Mouse (Mus musculus): Measurements from ENCODE around the gene P2ry6.
A peak's percentile ranks its signal among the peaks of the same experiment; 100 is the strongest.

Gene P2ry6

GRCm38 (mm10) chr7:100984452-100985395 is 10.3 kb upstream of the P2ry6 start:
- DNase-seq: peak; percentile 36

DNA sequence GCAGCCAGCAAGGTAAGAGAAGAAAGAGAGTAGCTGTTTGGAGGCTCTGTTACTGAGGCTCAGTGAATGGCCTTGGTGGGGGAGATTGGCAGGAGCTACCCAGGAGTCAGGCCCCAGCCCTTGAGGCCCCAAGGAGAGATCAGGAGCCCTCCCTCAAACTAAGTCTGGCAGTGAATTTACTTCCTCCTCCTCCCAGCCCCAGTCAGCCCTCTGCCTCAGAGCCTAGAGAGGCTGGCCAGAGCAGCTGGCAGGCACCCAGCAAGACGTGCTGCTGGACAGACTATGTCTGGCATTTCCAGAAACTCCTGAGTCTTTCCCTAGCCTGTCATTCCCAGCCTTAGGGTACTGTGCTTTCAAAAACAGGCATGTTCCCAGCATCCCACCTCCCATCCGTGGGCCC is 4.7 kb upstream of the P2ry6 start:
- peak; percentile 30 for DNase-seq

GRCm38 (mm10) chr7:100978171-100978570 is 3.7 kb upstream of the P2ry6 start:
- no peak for DNase-seq

GRCm38 (mm10) chr7:100972875-100973274 is 1.6 kb downstream of the P2ry6 start:
- DNase-seq: no peak

DNA sequence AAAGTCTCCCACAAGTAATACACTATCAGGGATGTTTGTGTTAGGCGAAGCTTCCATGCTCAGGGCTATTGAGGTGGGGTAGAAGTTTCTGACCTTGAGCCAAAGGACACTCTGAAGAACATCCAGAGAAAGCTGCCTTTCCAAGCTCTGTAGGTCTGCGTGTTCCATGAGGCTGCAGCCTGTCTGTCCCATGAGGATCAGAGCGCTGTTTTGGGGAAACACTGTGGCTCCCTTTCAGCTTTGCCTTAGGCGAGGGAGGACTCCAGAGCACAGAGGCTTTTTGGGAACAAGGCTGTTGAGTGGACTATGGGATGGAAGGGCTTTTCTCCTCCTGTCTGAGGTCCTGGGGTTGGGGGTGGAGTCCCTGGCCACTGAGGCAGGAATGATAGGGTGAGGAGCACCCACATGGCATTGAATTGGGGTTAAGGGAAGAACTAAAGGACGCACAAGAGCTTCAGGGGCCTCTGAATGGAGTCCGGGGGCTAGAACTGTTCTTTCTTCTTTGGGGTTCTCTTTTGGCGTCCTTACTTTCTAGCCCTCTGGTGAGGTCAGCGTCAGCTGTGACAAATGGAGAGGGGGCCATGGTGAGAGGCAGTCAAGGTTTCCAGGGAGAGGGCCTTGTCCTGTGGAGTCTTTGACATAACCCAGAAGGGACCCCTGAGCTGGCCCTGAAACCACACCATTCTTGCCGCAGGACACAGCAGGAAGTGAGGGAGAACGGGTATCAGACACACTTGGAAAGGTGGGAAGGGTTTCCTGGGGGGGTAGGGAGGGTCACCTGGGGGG is 5.4 kb downstream of the P2ry6 start:
- DNase-seq: no peak

GRCm38 (mm10) chr7:100968376-100968775 is 6.1 kb downstream of the P2ry6 start:
- DNase-seq: no peak

- DNase-seq: peak; percentile 23
Measured at GRCm38 (mm10) chr7:100967850-100968249, 6.6 kb downstream of the P2ry6 start.

GRCm38 (mm10) chr7:100966014-100966413 is 8.4 kb downstream of the P2ry6 start:
- DNase-seq: no peak

DNA sequence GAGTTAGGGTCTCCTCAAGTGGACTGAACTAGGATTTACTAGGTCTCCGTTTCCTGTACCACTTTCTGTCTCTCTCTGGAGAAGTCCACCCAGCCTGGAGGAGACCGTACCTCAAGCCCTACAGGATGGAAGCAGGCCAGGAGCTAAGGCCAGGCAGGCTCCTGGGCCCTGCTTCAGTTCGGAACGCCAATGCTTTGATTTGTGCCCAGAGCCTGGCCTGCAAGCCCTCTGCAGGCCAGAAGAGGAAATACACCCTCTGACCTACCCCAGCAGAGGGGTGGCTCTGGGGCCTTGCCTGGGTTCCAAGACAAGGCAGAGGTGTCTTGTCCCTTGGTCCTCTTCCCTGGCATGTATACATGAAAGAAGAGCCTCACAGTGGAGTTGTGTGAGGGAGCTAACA is 9.4 kb downstream of the P2ry6 start:
- no peak for DNase-seq

DNA sequence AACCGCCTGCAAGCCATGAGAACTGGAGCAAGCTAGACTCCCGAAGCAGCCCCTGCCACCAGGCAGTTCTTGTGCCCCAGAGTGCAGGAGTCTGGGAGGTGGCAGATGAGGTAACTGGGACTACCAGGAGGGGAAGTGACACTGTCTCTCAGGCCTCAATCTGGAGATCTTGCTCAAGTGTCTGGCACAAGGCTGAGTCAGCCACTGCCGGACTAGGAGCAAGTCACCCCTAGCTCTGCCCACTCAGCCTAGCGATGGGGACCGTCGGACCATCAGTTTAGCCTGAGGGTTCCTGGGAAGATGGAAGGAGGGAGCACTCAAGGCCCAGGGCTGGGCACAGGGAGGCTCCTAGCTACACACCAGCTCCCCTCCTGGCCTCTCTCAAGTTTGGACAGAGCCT is 10.2 kb downstream of the P2ry6 start:
- no peak for DNase-seq

DNA sequence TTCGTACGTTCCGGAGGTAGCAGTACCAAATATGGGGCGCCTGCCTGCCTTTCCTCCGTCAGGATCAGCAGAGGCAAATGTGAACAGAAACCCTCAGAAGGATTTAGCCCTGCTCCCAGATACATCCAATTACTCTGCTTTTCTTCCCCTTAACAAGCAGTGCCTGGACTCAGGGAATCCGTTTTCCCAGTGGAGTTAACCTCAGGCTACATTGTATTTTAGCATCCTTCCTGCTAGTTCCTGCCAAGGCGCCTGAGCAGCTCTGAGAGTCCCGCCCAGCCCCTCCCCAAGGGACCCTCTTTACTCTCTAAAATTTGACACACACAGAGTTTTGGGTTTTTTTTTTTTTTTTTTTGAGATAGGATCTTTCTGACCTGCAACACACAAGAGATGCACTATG is 11.1 kb downstream of the P2ry6 start:
- DNase-seq: no peak

DNA sequence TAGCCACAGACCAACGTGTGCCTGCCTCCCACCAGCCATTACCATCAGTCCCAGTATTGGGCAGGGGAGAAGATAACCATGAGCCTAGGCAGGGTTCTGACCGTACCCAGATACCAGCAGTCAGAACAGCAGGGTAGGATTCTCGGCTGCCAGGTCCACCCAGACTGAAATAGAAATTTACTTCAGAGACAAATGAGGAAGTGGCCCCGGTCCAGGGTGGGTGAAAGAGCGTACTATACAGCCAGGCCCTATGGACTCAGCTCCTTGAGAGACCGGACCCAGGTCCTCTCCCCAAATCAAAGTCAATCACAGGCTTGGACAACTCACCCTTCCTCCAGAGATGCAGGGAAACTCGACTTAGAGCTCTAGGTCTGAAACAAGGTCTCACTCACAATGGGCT is 13.3 kb downstream of the P2ry6 start:
- DNase-seq: no peak

GRCm38 (mm10) chr7:100960462-100960861 is 14.0 kb downstream of the P2ry6 start:
- no peak for DNase-seq

- no peak for DNase-seq
Measured at GRCm38 (mm10) chr7:100958426-100958825, 16.0 kb downstream of the P2ry6 start.

- DNase-seq: no peak
Measured at GRCm38 (mm10) chr7:100952686-100953085, 21.8 kb downstream of the P2ry6 start.

DNA sequence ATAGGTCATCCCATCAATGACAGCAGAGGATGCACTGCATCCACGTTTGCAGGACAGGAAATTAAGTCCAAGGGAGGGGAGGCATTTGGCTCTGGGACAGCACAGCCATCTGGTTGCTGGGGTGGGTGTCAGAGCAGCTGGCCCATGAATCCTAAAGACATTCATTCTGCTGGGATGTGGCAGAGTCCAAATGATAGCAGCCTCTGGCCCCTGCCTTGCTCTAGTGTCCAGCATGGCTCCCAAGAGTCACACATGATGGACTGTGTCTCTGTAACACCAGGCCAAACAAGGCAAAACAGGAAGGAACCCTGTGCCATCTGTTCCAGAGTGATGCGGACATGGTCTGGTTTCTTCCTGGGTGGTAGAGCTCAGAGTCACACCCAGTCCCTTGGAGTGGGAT is 22.5 kb downstream of the P2ry6 start:
- no peak for DNase-seq

GRCm38 (mm10) chr7:100950481-100951010 is 23.9 kb downstream of the P2ry6 start:
- DNase-seq: no peak

GRCm38 (mm10) chr7:100950031-100950430 is 24.4 kb downstream of the P2ry6 start:
- DNase-seq: no peak

DNA sequence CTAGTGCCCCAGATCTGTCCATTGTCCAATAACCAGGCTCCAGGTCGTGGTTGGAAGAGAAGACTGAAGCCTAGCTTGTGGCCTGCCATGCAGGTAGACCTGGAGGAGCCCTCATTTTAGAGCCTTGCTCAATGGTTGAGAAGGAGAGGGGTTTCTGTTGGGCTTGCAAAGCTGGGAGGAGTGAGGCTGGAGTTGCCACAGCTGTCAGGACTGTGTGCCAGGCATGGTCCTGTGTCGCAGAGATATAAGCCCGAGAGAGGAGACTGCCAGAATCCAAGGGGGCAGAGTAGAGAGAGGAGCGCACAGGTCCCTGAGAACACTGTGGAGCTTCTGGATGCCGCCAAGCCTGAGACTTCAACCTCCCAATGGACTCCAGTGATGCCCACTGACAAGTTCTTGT is 29.7 kb downstream of the P2ry6 start:
- DNase-seq: no peak

DNA sequence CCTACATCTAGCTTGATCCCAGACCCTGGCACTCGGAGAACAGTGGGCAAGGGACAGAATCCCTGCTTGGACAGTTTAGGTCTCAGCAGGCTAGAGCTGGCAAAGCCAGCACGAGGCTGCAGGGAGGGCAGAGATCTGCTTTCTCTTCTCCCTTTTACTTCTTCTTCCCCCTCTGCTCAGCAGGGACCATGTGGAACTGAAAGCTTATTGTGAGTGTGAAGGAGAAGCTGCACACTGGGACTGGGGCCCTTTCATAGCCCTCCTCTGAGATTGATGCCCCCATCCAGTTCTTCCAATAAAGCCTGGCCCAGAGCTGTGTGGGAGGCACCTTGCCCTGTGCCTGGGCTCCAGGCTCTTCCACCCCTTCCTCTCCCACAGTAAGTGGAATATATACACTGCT is 30.1 kb downstream of the P2ry6 start:
- no peak for DNase-seq

GRCm38 (mm10) chr7:100942789-100943615 is 31.4 kb downstream of the P2ry6 start:
- no peak for DNase-seq

DNA sequence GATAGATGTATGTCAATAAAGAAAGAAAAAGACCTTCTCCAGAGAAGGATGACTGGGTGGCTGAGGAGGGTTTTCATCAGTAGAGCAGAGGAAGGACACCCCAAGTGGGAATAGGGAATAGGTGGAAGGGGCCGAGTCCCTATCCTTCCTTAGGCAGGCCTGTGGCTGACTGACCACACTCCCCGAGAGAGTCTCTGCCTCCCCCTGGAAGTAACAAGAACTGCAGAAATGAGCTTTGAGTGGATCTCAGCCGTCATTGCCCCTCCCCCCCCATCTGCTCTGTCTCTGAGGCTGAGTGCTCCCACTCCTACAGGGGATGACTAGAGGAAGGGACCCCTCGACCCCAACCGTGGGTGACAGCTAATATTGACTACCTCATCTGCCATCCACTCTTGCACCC is 33.3 kb downstream of the P2ry6 start:
- no peak for DNase-seq

GRCm38 (mm10) chr7:100938106-100938505 is 36.3 kb downstream of the P2ry6 start:
- no peak for DNase-seq

Data from kidney, adult 11 months (tissue).